Mouse (Mus musculus) urinary bladder, postnatal 14 days (tissue): ENCODE data around the gene Wdr13.

Experiments used
- DNase-seq: peaks from one replicate; pipeline ENCODE4 v3.0.0; 2021; ENCODE audit warnings: low spot score

Gene Wdr13

DNA sequence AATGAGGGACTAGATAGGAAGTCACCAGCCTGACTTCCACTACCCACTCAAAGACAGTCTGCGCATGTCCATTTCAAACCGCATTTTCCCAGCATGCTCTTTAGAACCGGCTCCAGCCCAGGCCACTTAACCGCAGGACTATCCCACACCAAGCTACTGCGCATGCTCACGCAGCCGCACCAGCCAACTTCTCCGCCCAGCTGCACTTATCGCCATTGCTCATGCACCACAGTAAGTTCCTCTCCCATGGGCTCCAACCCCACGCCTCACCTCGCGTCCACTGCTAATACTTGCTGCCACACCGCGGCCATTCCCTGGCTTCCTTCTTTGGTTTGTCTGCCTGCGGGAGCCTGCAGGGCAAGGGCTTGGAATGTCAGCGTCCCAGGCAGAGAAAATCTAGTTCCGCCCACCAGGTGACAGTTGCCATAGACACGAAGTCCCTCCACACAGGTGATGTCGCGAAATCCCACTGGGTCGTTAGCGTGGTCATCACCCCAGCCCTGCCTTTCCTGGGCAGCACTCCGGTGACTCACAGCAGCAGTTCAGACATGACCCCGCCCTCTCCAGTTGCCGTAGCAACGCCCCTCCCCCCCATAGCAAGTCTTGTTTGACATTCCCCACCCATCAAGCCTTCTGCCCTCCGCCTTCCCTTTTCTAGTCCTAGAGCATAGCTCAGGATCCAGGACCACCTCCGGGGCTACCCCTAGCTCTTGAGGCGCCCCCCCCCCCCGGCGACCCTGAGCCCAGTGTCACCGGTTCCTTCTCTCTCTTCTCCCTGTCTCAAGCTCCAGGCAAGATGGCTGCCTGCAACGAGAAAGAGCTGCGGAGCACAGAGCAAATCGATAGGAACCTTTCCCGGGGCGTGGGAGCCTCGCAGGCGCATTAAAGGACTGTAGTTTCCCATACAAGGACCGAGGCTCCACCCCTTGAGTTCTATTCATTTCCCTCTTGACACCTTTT, at the start of gene Wdr13:
Wdr13 (minus strand) TSS at position 876 of the 960 bp plus-strand sequence.
- peak; percentile 87 for DNase-seq

- no peak for DNase-seq
Measured at GRCm38 (mm10) chrX:8179646-8180045, 47.0 kb upstream of the Wdr13 start.

DNA sequence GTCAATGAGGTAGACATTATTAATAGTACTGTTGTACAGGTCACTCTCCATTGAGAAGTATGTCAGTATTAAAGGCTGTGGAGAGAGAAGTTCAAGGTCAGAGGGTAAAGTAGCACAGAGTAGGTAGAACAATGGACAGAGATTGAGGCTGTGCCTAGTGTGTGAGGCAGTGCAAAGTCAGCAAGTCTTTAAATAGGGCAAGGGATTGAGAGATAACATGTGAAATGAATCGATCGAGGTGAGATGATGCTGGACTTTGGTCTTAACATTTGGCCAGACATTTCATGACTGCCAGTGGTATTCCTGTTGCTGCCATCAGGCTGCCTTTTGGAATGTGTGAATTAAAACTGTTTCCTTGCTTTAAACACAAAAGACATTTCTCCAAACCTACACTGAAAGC, 46.2 kb upstream of the Wdr13 start:
- no peak for DNase-seq

GRCm38 (mm10) chrX:8175504-8176385, 43.1 kb upstream of the Wdr13 start, which contains the start of gene Tbc1d25:
Tbc1d25 (minus strand) TSS chrX:8176181.
- peak; percentile 88 for DNase-seq

DNA sequence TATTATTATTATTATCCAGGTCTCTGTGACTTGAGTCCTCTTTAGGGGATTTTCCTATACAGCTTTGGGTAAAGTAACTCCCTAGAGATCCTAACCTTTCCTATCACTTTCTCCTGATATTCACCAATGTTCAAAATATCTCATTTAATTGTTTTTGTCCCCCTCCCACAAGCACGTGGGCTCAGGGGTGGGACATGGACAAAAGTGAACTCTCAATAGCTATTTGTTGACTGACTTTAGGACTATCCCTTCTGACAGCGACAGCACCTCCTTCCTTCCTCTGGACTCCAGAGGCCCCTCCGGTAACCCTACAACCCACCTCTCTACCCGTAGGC, 42.4 kb upstream of the Wdr13 start:
- DNase-seq, result no peak

- no peak for DNase-seq
Measured at GRCm38 (mm10) chrX:8167716-8168647, 35.3 kb upstream of the Wdr13 start.

- no peak for DNase-seq
Measured at GRCm38 (mm10) chrX:8164471-8164870, 31.8 kb upstream of the Wdr13 start.

DNA sequence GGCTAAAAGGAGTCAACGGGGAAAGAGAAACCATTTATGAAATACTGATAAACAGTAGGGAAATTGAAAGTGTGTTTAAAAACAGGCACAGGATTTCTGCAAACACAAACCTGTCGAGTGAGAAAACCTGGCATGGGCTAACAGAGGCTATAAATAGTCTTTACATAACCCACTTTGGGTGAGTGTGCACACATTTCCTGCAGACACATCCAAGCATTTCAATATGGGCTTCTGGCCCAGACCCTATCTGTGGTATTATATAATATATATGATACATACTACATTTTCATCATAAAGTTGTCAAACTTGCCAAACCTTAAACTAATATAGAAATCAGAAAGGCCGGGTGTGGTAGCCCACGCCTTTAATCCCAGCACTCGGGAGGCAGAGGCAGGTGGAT, 30.4 kb upstream of the Wdr13 start:
- DNase-seq, result peak; percentile 4

DNA sequence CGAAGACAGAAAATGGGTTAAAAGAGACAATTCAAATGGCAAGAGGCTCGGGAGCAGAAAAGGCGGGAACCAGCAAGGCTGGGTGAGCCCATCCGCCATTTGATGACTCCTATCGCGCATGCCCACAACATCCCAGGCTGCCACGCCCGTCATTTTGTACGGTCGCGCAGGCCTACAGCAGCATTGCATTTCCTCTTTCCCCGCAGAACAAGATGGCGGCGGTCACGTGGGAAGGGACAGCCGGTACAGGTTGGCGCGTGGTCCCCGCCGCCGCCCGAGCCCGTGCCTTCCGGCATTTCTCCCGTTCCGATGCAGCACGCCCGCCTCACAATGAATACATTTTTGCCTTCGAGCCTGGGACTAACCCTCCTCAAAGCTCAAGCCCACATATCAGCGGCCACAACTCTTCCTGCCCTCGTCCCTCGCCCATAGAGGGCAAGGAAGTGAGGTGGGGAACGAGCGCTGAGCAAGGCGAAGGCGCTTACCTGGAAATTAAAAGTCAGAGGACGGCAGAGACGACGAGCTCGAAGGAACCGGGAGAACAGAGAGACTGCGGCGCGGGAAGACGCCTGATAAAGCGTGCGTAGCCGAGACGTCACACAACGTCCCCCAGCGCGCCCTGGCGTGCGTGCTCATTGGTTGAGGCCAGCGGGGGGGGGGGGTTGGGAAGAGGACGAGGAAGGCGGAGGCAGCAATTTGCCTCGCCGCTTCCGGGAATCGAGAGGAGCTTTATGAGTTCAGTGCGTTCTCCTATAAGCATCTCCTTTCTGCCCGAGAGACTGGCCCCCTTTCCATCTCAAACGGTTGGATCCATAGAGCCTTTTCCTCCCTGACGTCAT, 12.7 kb upstream of the Wdr13 start, which contains the start of gene Rbm3:
Rbm3 (minus strand) TSS at position 728 of the 839 bp plus-strand sequence.
- peak; percentile 87 for DNase-seq

DNA sequence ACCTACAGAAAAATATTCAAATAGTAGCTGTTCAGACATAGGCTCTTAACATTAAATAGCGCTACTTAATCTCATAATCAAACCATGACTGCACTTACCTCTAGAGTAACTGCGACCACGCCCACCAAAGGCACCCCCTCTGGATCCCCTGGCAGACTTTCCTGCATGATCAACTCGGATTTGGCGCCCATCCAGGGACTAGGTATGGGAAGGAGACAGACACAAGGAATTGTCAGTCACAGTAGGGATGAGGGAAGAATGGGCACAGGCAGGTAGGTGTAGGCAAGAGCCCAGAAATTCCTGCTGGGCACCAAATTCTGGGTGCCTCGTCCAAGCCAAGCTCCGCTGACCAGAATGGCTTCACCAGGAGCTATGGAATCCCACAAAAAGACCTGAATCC, 11.1 kb upstream of the Wdr13 start:
- DNase-seq, result no peak

DNA sequence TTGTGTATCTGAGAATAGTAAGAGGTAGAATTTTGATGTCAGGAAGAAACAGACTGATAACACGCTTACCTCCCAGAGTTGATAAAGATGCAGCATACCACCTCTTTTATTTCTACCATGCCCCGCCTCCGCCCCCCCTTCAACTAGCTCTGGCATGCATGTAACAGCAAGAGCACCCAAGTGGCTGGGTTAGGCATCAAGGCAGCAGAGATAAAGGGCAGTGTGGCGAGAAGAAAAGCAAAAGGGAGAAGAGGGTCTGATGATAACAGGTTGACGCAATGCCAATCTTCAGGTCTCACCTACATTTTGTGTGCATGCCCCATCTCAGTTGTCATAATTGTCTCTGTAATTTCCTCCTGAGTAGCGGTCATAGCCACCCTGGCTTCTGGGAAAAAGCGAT, 10.3 kb upstream of the Wdr13 start:
- no peak for DNase-seq

DNA sequence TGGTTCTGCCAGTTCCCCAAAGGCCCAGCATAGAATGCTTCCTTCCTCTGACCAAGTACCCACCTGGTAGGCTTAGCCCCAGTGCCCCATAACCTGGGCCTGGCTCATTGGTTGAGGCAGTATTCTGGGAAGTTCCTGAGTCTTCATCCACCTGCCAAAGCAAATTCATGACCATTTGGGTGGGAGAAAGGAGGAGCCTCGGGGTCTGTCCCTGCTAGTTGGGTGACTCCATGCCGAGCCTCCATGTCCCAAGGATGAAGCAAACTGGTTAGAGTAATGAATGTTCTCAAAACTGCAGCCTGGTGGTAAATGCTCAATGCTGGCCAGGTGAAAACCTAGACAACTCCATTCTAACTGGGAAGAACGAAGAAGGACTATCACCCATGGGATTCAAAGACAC, 8.4 kb upstream of the Wdr13 start:
- no peak for DNase-seq

- no peak for DNase-seq
Measured at GRCm38 (mm10) chrX:8140446-8140845, 7.8 kb upstream of the Wdr13 start.

DNA sequence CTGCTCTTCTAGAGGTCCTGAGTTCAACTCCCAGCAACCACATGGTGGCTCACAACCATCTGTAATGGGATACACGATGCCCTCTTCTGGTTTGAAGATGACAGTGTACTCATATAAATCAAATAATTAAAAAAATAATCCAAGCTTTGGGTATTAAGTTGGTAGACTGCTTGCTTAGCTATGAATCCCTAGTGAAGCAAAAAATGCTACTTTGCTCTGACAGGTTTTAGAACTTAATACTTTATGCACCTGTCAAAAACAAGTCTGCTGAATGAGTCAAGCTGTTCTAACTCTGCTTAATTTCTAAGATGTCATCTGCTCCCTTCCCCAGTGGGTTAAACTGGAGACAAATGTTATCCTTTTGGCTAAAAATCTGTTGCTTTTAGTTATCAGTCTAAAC, 6.8 kb upstream of the Wdr13 start:
- DNase-seq, result no peak

DNA sequence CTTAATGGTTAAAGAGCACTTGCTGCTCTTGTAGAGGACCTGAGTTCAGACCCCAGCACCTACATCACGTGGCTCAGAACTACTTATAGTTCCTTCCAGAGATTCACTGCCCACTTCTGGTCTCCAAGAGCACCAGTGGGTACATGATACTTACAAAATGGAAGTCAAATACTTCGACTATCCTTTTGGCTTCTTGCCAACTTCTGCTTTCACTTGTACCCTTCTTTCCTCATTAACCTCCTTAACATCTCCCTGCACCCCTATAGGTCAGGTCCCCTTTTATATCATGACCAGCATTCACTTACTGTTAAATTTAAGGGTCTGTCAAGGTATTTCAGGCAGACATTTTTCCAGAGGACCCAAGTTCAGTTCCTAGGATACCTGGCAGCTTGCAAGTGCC, 3.2 kb upstream of the Wdr13 start:
- DNase-seq, result no peak

- DNase-seq, result no peak
Measured at GRCm38 (mm10) chrX:8131393-8131792, 1.3 kb downstream of the Wdr13 start.

GRCm38 (mm10) chrX:8125235-8125634, 7.5 kb downstream of the Wdr13 start:
- DNase-seq, result no peak

- DNase-seq, result no peak
Measured at GRCm38 (mm10) chrX:8123821-8124470, 8.7 kb downstream of the Wdr13 start.

DNA sequence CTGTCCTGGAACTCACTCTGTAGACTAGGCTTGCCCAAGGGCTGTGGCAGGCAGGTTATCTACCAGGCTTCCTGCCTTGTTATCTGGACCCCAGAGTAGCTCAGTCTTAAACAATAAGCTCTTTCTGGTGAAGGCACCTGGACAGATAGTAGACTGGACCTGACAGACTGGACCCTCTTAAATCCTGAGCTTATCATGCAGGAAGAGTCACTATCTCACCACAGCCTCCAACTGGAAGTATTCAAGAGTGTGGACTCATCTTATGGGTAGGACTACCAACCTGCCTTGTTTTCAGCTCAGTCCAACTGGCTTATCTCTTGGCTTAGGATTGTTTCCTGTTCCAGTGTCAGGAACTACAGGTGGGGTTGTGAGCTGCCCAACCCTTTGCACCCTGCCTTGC, 15.4 kb downstream of the Wdr13 start:
- DNase-seq, result no peak

- no peak for DNase-seq
Measured at GRCm38 (mm10) chrX:8115275-8115674, 17.4 kb downstream of the Wdr13 start.
